In the genomic region with DNA sequence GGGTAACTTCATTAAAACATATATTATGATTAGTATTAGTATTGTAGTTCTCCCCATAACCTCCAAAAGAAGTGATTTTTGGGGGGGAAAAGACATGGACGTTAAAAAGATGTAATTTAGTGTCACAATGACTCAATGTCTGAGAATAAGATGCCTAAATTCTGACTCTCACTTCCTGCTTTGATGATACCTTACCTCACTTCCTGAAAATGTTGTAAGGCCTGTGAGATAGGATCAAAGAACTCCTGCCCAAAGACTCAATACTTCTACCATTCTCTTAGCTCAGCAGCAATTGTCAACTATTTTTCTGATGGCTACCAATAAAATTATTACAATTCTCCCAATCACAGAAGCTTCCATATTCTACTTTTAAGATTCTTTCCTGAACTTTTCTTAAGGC, we compare ENCODE assay signal across 18 mouse cellular contexts. TPM values are rescaled to one million over a fixed set of nuclear protein-coding genes. Genes with fewer than 3 reads are reported as not detected.
DNase-seq lines count a peak whose midpoint lies in the region; ATAC-seq and TF ChIP-seq lines count a peak whose summit lies in the region.
"Had no signal": no experiment of that assay in that cellular context is flagged by ENCODE, and none has a peak within 500 bp of the region (broad histone marks: within the 10 kb centered on the region; RNA-seq: fewer than 3 reads in every experiment).

No protein-coding gene starts in this region.

- 0 out of 2 replicates have a peak, but pooled peaks cover 4% of the 10 kb centered on the region for H3K36me3 ChIP-seq in kidney, postnatal 0 days (ENCODE audit: insufficient read depth, low read length)
- H3K36me3 ChIP-seq in kidney, adult 2 months (ENCODE audit: control insufficient read depth, insufficient read depth, low read length), result peaks cover 1% of the 10 kb centered on the region; the same call in 1 of the 2 replicates
- peaks cover 54% of the 10 kb centered on the region for H3K36me3 ChIP-seq in E14TG2a.4 (ENCODE audit: insufficient read depth, low read length)
- no peaks in the 10 kb centered on the region for H3K36me3 ChIP-seq in kidney, embryonic 14.5 days (ENCODE audit: control insufficient read depth, insufficient read depth, low read length)
- H3K36me3 ChIP-seq: hindbrain, embryonic 10.5 days; intestine, embryonic 15.5 days; midbrain, embryonic 10.5 days had no signal

- peak overlapping the region; percentile 97 for H3K4me2 ChIP-seq in kidney, postnatal 0 days (ENCODE audit: low read length)
- no peak overlapping the region for H3K4me2 ChIP-seq in kidney, embryonic 14.5 days (replicated peaks; ENCODE audit: low read depth, low read length)

- no peak for TF ChIP-seq POLR2A in kidney, adult 2 months (IDR thresholded peaks at IDR 0.05; ENCODE audit: low read depth, low read length)

- no peak for DNase-seq in kidney, postnatal 0 days (ENCODE audit: low spot score)
- DNase-seq in kidney, adult 2 months, result no peak
- peak; percentile 66 for DNase-seq in A20 (ENCODE audit: low read depth, low spot score)
- no peak for DNase-seq in cerebellum, postnatal 25 days
- no peak for DNase-seq in spleen, adult 12 weeks (ENCODE audit: low spot score)
- DNase-seq: adrenal gland, postnatal 25 days; kidney, postnatal 25 days; layer of hippocampus, adult 9-11 months; lung, embryonic 14.5 days; right cerebral cortex, postnatal 14 days; thymus, adult 2 months had no signal

- WGBS in kidney, postnatal 0 days, result 69% methylated on average over 1 of the region's 1 CpGs
- WGBS in kidney, adult 2 months, result 44% methylated on average over 1 of the region's 1 CpGs
- 61% methylated on average over 1 of the region's 1 CpGs for WGBS in kidney, embryonic 14.5 days

- 0 out of 2 replicates have a peak, but pooled peaks cover 4% of the 10 kb centered on the region for H3K4me1 ChIP-seq in kidney, postnatal 0 days (replicated peaks; ENCODE audit: insufficient read depth, low read length)
- peaks cover 2% of the 10 kb centered on the region; the same call in 1 of the 2 replicates for H3K4me1 ChIP-seq in kidney, adult 2 months (ENCODE audit: control insufficient read depth, insufficient read depth, low read length)
- peaks cover 63% of the 10 kb centered on the region for H3K4me1 ChIP-seq in E14TG2a.4 (replicated peaks; ENCODE audit: low read depth, low read length)
- no peaks in the 10 kb centered on the region for H3K4me1 ChIP-seq in kidney, embryonic 14.5 days (ENCODE audit: control insufficient read depth, insufficient read depth, low read length)
- H3K4me1 ChIP-seq: intestine, embryonic 15.5 days had no signal

- ATAC-seq in kidney, postnatal 0 days (replicated peaks; ENCODE audit: low FRiP score, low read depth), result no peak
- ATAC-seq in megakaryocyte, adult 5-6 weeks (ENCODE audit: poor library complexity, severe bottlenecking), result peak; percentile 16; the same call in 1 of the 2 replicates
- ATAC-seq in kidney, embryonic 14.5 days (ENCODE audit: low FRiP score, low TSS enrichment), result no peak
- ATAC-seq: forebrain, embryonic 13.5 days; intestine, embryonic 15.5 days had no signal

- H3K9ac ChIP-seq in kidney, postnatal 0 days (ENCODE audit: low read depth, low read length), result no peak overlapping the region
- no peak overlapping the region for H3K9ac ChIP-seq in kidney, embryonic 14.5 days (ENCODE audit: low read depth, low read length)
- H3K9ac ChIP-seq: forebrain, embryonic 13.5 days; intestine, embryonic 15.5 days; lung, embryonic 14.5 days had no signal

- H3K9me3 ChIP-seq in kidney, postnatal 0 days (replicated peaks; ENCODE audit: low read length), result no peaks in the 10 kb centered on the region
- H3K9me3 ChIP-seq in E14TG2a.4 (ENCODE audit: low read length), result no peaks in the 10 kb centered on the region
- no peaks in the 10 kb centered on the region for H3K9me3 ChIP-seq in kidney, embryonic 14.5 days (ENCODE audit: control insufficient read depth, low read length)
- H3K9me3 ChIP-seq: forebrain, embryonic 13.5 days; hindbrain, embryonic 10.5 days; intestine, embryonic 15.5 days; midbrain, embryonic 10.5 days had no signal

- no peaks in the 10 kb centered on the region for H3K27me3 ChIP-seq in kidney, postnatal 0 days (ENCODE audit: insufficient read depth, low read length)
- no peaks in the 10 kb centered on the region for H3K27me3 ChIP-seq in kidney, adult 2 months (replicated peaks; ENCODE audit: control insufficient read depth, insufficient read depth, low read length)
- H3K27me3 ChIP-seq in E14TG2a.4 (ENCODE audit: insufficient read depth, low read length), result no peaks in the 10 kb centered on the region
- H3K27me3 ChIP-seq in kidney, embryonic 14.5 days (ENCODE audit: control insufficient read depth, insufficient read depth, low read length), result no peaks in the 10 kb centered on the region
- H3K27me3 ChIP-seq: intestine, embryonic 15.5 days had no signal

- H3K27ac ChIP-seq in kidney, postnatal 0 days, result no peak overlapping the region
- no peak overlapping the region for H3K27ac ChIP-seq in kidney, adult 2 months (ENCODE audit: insufficient read depth, low read depth, low read length)
- no peak overlapping the region for H3K27ac ChIP-seq in kidney, embryonic 14.5 days (ENCODE audit: low read depth, low read length)
- H3K27ac ChIP-seq: forebrain, embryonic 13.5 days; hindbrain, embryonic 10.5 days; intestine, embryonic 15.5 days; midbrain, embryonic 10.5 days had no signal

- peak overlapping the region; percentile 55; the same call in 1 of the 2 replicates for H3K4me3 ChIP-seq in kidney, postnatal 0 days (replicated peaks; ENCODE audit: low read depth, low read length)
- no peak overlapping the region for H3K4me3 ChIP-seq in kidney, adult 2 months (ENCODE audit: insufficient read depth, low read depth, low read length)
- peak overlapping the region; percentile 90 for H3K4me3 ChIP-seq in E14TG2a.4 (replicated peaks; ENCODE audit: low read length)
- no peak overlapping the region for H3K4me3 ChIP-seq in kidney, embryonic 14.5 days (ENCODE audit: low read length)
- H3K4me3 ChIP-seq: forebrain, embryonic 13.5 days had no signal

- no peak for TF ChIP-seq CTCF in kidney, postnatal 0 days (IDR thresholded peaks at IDR 0.05; ENCODE audit: low read depth)
- TF ChIP-seq CTCF in kidney, adult 2 months (conservative IDR thresholded peaks at IDR 0.05; ENCODE audit: insufficient read depth, insufficient read length, low read depth, low read length), result no peak
- TF ChIP-seq CTCF in E14TG2a.4 (conservative IDR thresholded peaks at IDR 0.05; ENCODE audit: low read length), result no peak

RNA-seq across cellular contexts. Expression of gene Nabp1, which starts 1.8 kb away (rescaled TPM):
- polyA plus RNA-seq in kidney, postnatal 0 days (2015; fragmentation: Nextera tagmentation; extraction: Ambion mirVana), result 37.7 and 42.6 TPM in 2 replicates
- 28.6 and 33.1 TPM in 2 replicates for polyA plus RNA-seq in kidney, adult 2 months (2012; rRNA removed)
- 95.3 and 107 TPM in 2 replicates for total RNA-seq in megakaryocyte, adult 5-6 weeks (2015)
- 277 and 321 TPM in 2 replicates for total RNA-seq in megakaryocyte, adult 5-6 weeks (2017)
- 10.6 and 14.5 TPM in 2 replicates for polyA plus RNA-seq in kidney, embryonic 14.5 days (2014; fragmentation: Nextera tagmentation; extraction: Ambion mirVana)

Comparison
In these comparisons a context has a peak if more than half of its experiments do, and no peak if none do; other contexts are left out.
1. H3K4me3 ChIP-seq: peak in kidney, postnatal 0 days (single experiment) and E14TG2a.4 (single experiment); none in kidney, adult 2 months (single experiment) and kidney, embryonic 14.5 days (single experiment).